37 mouse cellular contexts compared by ENCODE assay signal in the genomic region with DNA sequence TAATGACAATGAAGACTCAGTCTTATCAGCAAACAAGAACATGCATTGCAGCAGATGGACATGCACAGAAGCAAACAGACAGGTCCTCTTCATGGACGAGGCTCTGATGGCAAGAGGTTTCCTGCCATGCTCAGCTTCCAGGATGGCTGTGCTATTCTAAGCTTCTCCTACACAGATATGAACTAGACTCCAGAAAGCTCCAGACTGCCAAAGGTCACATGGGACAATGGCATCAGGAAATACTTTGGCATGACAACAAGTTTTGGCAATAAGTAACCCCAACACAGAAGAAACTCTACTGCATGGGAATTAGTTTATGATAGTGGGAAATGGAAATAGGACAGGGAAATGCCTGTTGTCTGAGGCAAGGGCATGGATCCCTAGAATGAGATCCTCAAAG. TPM values are rescaled to one million over a fixed set of nuclear protein-coding genes. Genes with fewer than 3 reads are reported as not detected.
DNase-seq lines count a peak whose midpoint lies in the region; ATAC-seq lines count a peak whose summit lies in the region.
"Had no signal": no experiment of that assay in that cellular context is flagged by ENCODE, and none has a peak within 500 bp of the region (broad histone marks: within the 10 kb centered on the region; RNA-seq: fewer than 3 reads in every experiment).

No protein-coding gene starts in this region.

- ATAC-seq in forebrain, embryonic 11.5 days (replicated peaks; ENCODE audit: low FRiP score): no peak
- no peak for ATAC-seq in megakaryocyte, adult 5-6 weeks (ENCODE audit: poor library complexity, severe bottlenecking)
- ATAC-seq: forebrain, embryonic 15.5 days; midbrain, embryonic 13.5 days had no signal

- no peaks in the 10 kb centered on the region for H3K9me3 ChIP-seq in forebrain, embryonic 10.5 days
- H3K9me3 ChIP-seq in forebrain, embryonic 11.5 days (ENCODE audit: control insufficient read depth, low read length): no peaks in the 10 kb centered on the region
- no peaks in the 10 kb centered on the region for H3K9me3 ChIP-seq in megakaryocyte, embryonic 14.5 days
- H3K9me3 ChIP-seq in limb, embryonic 10.5 days (replicated peaks): no peaks in the 10 kb centered on the region
- H3K9me3 ChIP-seq: forebrain, embryonic 15.5 days; heart, embryonic 12.5 days; hindbrain, embryonic 13.5 days; lung, embryonic 15.5 days; midbrain, embryonic 13.5 days had no signal

- no peak overlapping the region for H3K27ac ChIP-seq in forebrain, embryonic 10.5 days
- H3K27ac ChIP-seq in forebrain, embryonic 11.5 days (ENCODE audit: low read depth, low read length): no peak overlapping the region
- no peak overlapping the region for H3K27ac ChIP-seq in limb, embryonic 10.5 days
- H3K27ac ChIP-seq: forebrain, embryonic 15.5 days; hindbrain, embryonic 13.5 days; lung, embryonic 15.5 days; midbrain, embryonic 13.5 days had no signal

- peak; percentile 3 for DNase-seq in forebrain, embryonic 10.5 days (ENCODE audit: extremely low spot score, low spot score)
- no peak for DNase-seq in forebrain, embryonic 11.5 days (ENCODE audit: low spot score)
- peak; percentile 61 for DNase-seq in kidney, adult 9 months
- DNase-seq in kidney, adult 18-20 months: no peak
- DNase-seq in limb, embryonic 10.5 days (ENCODE audit: low spot score): peak; percentile 12
- DNase-seq in cerebellum, postnatal 4 days (ENCODE audit: low spot score in 2 of 2): no peak
- DNase-seq: adrenal gland, postnatal 10 days; cerebellum, adult 8-10 months; cerebellum, postnatal 25 days; gastrocnemius, postnatal 25 days; heart, adult 18-20 months; heart, postnatal 4 days; kidney, adult 11 months; right cerebral cortex, postnatal 25 days; thymus, postnatal 36 days had no signal

- H3K27me3 ChIP-seq in forebrain, embryonic 10.5 days (ENCODE audit: poor library complexity, severe bottlenecking): no peaks in the 10 kb centered on the region
- no peaks in the 10 kb centered on the region for H3K27me3 ChIP-seq in forebrain, embryonic 11.5 days (ENCODE audit: control insufficient read depth, insufficient read depth, low read length)
- peaks cover 34% of the 10 kb centered on the region for H3K27me3 ChIP-seq in megakaryocyte, embryonic 14.5 days (replicated peaks)
- no peaks in the 10 kb centered on the region for H3K27me3 ChIP-seq in limb, embryonic 10.5 days (ENCODE audit: low read depth, poor library complexity, severe bottlenecking)
- H3K27me3 ChIP-seq: forebrain, embryonic 15.5 days; heart, embryonic 12.5 days; hindbrain, embryonic 13.5 days; lung, embryonic 15.5 days; midbrain, embryonic 13.5 days had no signal

- no peaks in the 10 kb centered on the region for H3K4me1 ChIP-seq in forebrain, embryonic 10.5 days
- no peaks in the 10 kb centered on the region for H3K4me1 ChIP-seq in forebrain, embryonic 11.5 days (replicated peaks; ENCODE audit: control insufficient read depth, insufficient read depth, low read length)
- peaks cover 39% of the 10 kb centered on the region for H3K4me1 ChIP-seq in megakaryocyte, embryonic 14.5 days
- no peaks in the 10 kb centered on the region for H3K4me1 ChIP-seq in limb, embryonic 10.5 days
- H3K4me1 ChIP-seq: forebrain, embryonic 15.5 days; heart, embryonic 12.5 days; hindbrain, embryonic 13.5 days; lung, embryonic 15.5 days; midbrain, embryonic 13.5 days had no signal

- H3K4me3 ChIP-seq in forebrain, embryonic 10.5 days: no peak overlapping the region
- no peak overlapping the region for H3K4me3 ChIP-seq in forebrain, embryonic 11.5 days (ENCODE audit: low read depth, low read length)
- H3K4me3 ChIP-seq in megakaryocyte, embryonic 14.5 days (replicated peaks): peak overlapping the region; percentile 34
- H3K4me3 ChIP-seq in limb, embryonic 10.5 days: no peak overlapping the region
- H3K4me3 ChIP-seq: forebrain, embryonic 15.5 days; heart, embryonic 12.5 days; hindbrain, embryonic 13.5 days; lung, embryonic 15.5 days; midbrain, embryonic 13.5 days had no signal

- H3K9ac ChIP-seq in forebrain, embryonic 11.5 days (ENCODE audit: low read length): no peak overlapping the region
- H3K9ac ChIP-seq: forebrain, embryonic 15.5 days; heart, embryonic 12.5 days; hindbrain, embryonic 13.5 days; lung, embryonic 15.5 days; midbrain, embryonic 13.5 days had no signal

- H3K4me2 ChIP-seq in forebrain, embryonic 11.5 days (ENCODE audit: low read depth, low read length, severe bottlenecking): no peak overlapping the region
- H3K4me2 ChIP-seq: forebrain, embryonic 15.5 days; heart, embryonic 12.5 days; hindbrain, embryonic 13.5 days; lung, embryonic 15.5 days; midbrain, embryonic 13.5 days had no signal

- H3K36me3 ChIP-seq in forebrain, embryonic 10.5 days (replicated peaks): no peaks in the 10 kb centered on the region
- no peaks in the 10 kb centered on the region for H3K36me3 ChIP-seq in forebrain, embryonic 11.5 days (ENCODE audit: control insufficient read depth, insufficient read depth, low read length)
- H3K36me3 ChIP-seq in megakaryocyte, embryonic 14.5 days (replicated peaks; ENCODE audit: low read length): no peaks in the 10 kb centered on the region
- H3K36me3 ChIP-seq in limb, embryonic 10.5 days: no peaks in the 10 kb centered on the region
- H3K36me3 ChIP-seq: forebrain, embryonic 15.5 days; G1E; heart, embryonic 12.5 days; hindbrain, embryonic 13.5 days; lung, embryonic 15.5 days; midbrain, embryonic 13.5 days had no signal

- 74% methylated on average over 1 of the region's 1 CpGs for WGBS in forebrain, embryonic 10.5 days
- WGBS in forebrain, embryonic 11.5 days: 80% methylated on average over 1 of the region's 1 CpGs
- WGBS in limb, embryonic 10.5 days: 69% methylated on average over 1 of the region's 1 CpGs

RNA-seq across cellular contexts. Expression of gene Serpina3c, which starts 10.4 kb away (rescaled TPM):
- not detected in 2 replicates for polyA plus RNA-seq in forebrain, embryonic 10.5 days (2016; fragmentation: Nextera tagmentation; extraction: Ambion mirVana)
- polyA plus RNA-seq in forebrain, embryonic 11.5 days (2014; fragmentation: Nextera tagmentation; extraction: Ambion mirVana): not detected in 2 replicates
- not detected in 2 replicates for polyA plus RNA-seq in megakaryocyte, embryonic 14.5 days (2012; ENCODE audit: insufficient read depth, low replicate concordance)
- 0.40 TPM in 1 of 2 replicates, not detected in the other for total RNA-seq in megakaryocyte, adult 5-6 weeks (2015)
- 0.45 TPM in 1 of 2 replicates, not detected in the other for total RNA-seq in megakaryocyte, adult 5-6 weeks (2017)
- 0.09 TPM in 1 of 2 replicates, not detected in the other for polyA plus RNA-seq in limb, embryonic 10.5 days (2016; fragmentation: Nextera tagmentation; extraction: Ambion mirVana)
- total RNA-seq: left cerebral cortex, adult 18-20 months; left cerebral cortex, postnatal 14 days; megakaryocyte progenitor cell, adult 5-6 weeks; monocyte, adult 5-6 weeks; neutrophil, adult 5-6 weeks had no signal
- polyA plus RNA-seq: embryonic facial prominence, embryonic 11.5 days; forebrain, embryonic 15.5 days; G1E; hindbrain, embryonic 13.5 days; midbrain, embryonic 13.5 days; stomach, embryonic 16.5 days had no signal

RNA-seq across cellular contexts. Expression of gene Serpina3b, which starts 15.5 kb away (rescaled TPM):
- polyA plus RNA-seq in forebrain, embryonic 10.5 days (2016; fragmentation: Nextera tagmentation; extraction: Ambion mirVana): not detected in 2 replicates
- not detected in 2 replicates for polyA plus RNA-seq in forebrain, embryonic 11.5 days (2014; fragmentation: Nextera tagmentation; extraction: Ambion mirVana)
- polyA plus RNA-seq in megakaryocyte, embryonic 14.5 days (2012; ENCODE audit: insufficient read depth, low replicate concordance): not detected in 2 replicates
- total RNA-seq in megakaryocyte, adult 5-6 weeks (2015): not detected in 2 replicates
- total RNA-seq in megakaryocyte, adult 5-6 weeks (2017): not detected in 2 replicates
- not detected in 2 replicates for polyA plus RNA-seq in limb, embryonic 10.5 days (2016; fragmentation: Nextera tagmentation; extraction: Ambion mirVana)
- total RNA-seq: gastrocnemius, adult 18-20 months; gastrocnemius, postnatal 25 days; heart, adult 18-20 months; heart, postnatal 4 days; layer of hippocampus, adult 18-20 months; layer of hippocampus, postnatal 10 days; left cerebral cortex, adult 18-20 months; left cerebral cortex, postnatal 14 days; megakaryocyte progenitor cell, adult 5-6 weeks; monocyte, adult 5-6 weeks; neutrophil, adult 5-6 weeks had no signal
- polyA plus RNA-seq: embryonic facial prominence, embryonic 11.5 days; forebrain, embryonic 15.5 days; frontal cortex, adult 2 months; G1E; heart, postnatal 0 days; hindbrain, embryonic 13.5 days; lung, embryonic 15.5 days; midbrain, embryonic 13.5 days; stomach, embryonic 16.5 days had no signal

RNA-seq across cellular contexts. Expression of gene Serpina3a, which starts 30.8 kb away (rescaled TPM):
- polyA plus RNA-seq in forebrain, embryonic 10.5 days (2016; fragmentation: Nextera tagmentation; extraction: Ambion mirVana): not detected in 2 replicates
- polyA plus RNA-seq in forebrain, embryonic 11.5 days (2014; fragmentation: Nextera tagmentation; extraction: Ambion mirVana): not detected in 2 replicates
- not detected in 2 replicates for polyA plus RNA-seq in megakaryocyte, embryonic 14.5 days (2012; ENCODE audit: insufficient read depth, low replicate concordance)
- not detected in 2 replicates for total RNA-seq in megakaryocyte, adult 5-6 weeks (2015)
- not detected in 2 replicates for total RNA-seq in megakaryocyte, adult 5-6 weeks (2017)
- polyA plus RNA-seq in limb, embryonic 10.5 days (2016; fragmentation: Nextera tagmentation; extraction: Ambion mirVana): not detected in 2 replicates
- total RNA-seq: adrenal gland, postnatal 10 days; gastrocnemius, adult 18-20 months; gastrocnemius, postnatal 25 days; heart, adult 18-20 months; heart, postnatal 4 days; layer of hippocampus, adult 18-20 months; layer of hippocampus, postnatal 10 days; left cerebral cortex, adult 18-20 months; left cerebral cortex, postnatal 14 days; megakaryocyte progenitor cell, adult 5-6 weeks; monocyte, adult 5-6 weeks; neutrophil, adult 5-6 weeks had no signal
- polyA plus RNA-seq: embryonic facial prominence, embryonic 11.5 days; forebrain, embryonic 15.5 days; frontal cortex, adult 2 months; G1E; heart, embryonic 12.5 days; heart, postnatal 0 days; hindbrain, embryonic 13.5 days; limb, embryonic 14.5 days; liver, embryonic 16.5 days; lung, embryonic 15.5 days; midbrain, embryonic 13.5 days; stomach, embryonic 16.5 days had no signal

RNA-seq across cellular contexts. Expression of gene Serpina5, which starts 42.4 kb away (rescaled TPM):
- not detected in 2 replicates for polyA plus RNA-seq in forebrain, embryonic 10.5 days (2016; fragmentation: Nextera tagmentation; extraction: Ambion mirVana)
- polyA plus RNA-seq in forebrain, embryonic 11.5 days (2014; fragmentation: Nextera tagmentation; extraction: Ambion mirVana): not detected in 2 replicates
- polyA plus RNA-seq in megakaryocyte, embryonic 14.5 days (2012; ENCODE audit: insufficient read depth, low replicate concordance): not detected in 2 replicates
- total RNA-seq in megakaryocyte, adult 5-6 weeks (2015): not detected in 2 replicates
- total RNA-seq in megakaryocyte, adult 5-6 weeks (2017): not detected in 2 replicates
- not detected in 2 replicates for polyA plus RNA-seq in limb, embryonic 10.5 days (2016; fragmentation: Nextera tagmentation; extraction: Ambion mirVana)
- total RNA-seq: G1E; gastrocnemius, adult 18-20 months; gastrocnemius, postnatal 25 days; heart, adult 18-20 months; heart, postnatal 4 days; layer of hippocampus, adult 18-20 months; layer of hippocampus, postnatal 10 days; left cerebral cortex, adult 18-20 months; left cerebral cortex, postnatal 14 days; megakaryocyte progenitor cell, adult 5-6 weeks; monocyte, adult 5-6 weeks; neutrophil, adult 5-6 weeks had no signal
- polyA plus RNA-seq: embryonic facial prominence, embryonic 11.5 days; forebrain, embryonic 15.5 days; frontal cortex, adult 2 months; G1E; heart, embryonic 12.5 days; heart, postnatal 0 days; hindbrain, embryonic 13.5 days; limb, embryonic 14.5 days; midbrain, embryonic 13.5 days; stomach, embryonic 16.5 days had no signal

Comparison
In these comparisons a context has a peak if more than half of its experiments do, and no peak if none do; other contexts are left out.
1. DNase-seq: peak in forebrain, embryonic 10.5 days (single experiment), kidney, adult 9 months (single experiment) and limb, embryonic 10.5 days (single experiment); none in forebrain, embryonic 11.5 days (single experiment), kidney, adult 18-20 months (single experiment) and cerebellum, postnatal 4 days (0 of 2).